Mouse (Mus musculus) heart, adult 2 months (tissue): ENCODE results near the gene Chd3.

Experiments used
- CTCF ChIP-seq: fragments of 200-600 bp; IDR thresholded peaks from 2 replicates; pipeline ENCODE4 v1.8.1; 2022; ENCODE audit warnings: antibody characterized with exemption, mild to moderate bottlenecking, moderate library complexity
- POLR2A ChIP-seq: fragments of 200-500 bp; IDR thresholded peaks from 2 replicates; pipeline ENCODE4 v1.6.1; 2011; ENCODE audit warnings: mild to moderate bottlenecking, low read depth, low read length, control low read depth; ENCODE audit not compliant: insufficient read depth

GRCm38 (mm10) chr11:69384979-69385378 lies 15.8 kb upstream of the Chd3 start:
- TF ChIP-seq CTCF (no peak), POLR2A (no peak)
